Mouse (Mus musculus) adrenal gland, adult 8-10 months (tissue): ENCODE measurements around the gene Skint4. TPM values are rescaled to one million over a fixed set of nuclear protein-coding genes. Genes with fewer than 3 reads are reported as not detected.

Source experiments
- DNase-seq: peaks from one replicate; pipeline ENCODE4 v3.0.0; 2022
- total RNA-seq, 4 experiments: library from RNA; stranded (reverse); gene quantifications; 2 replicates each; pipeline ENCODE4 v1.2.4; 2022

Skint4 gene
- not detected for total RNA-seq

GRCm38 (mm10) chr4:112071716-112072115, at the start of gene Skint4:
Skint4 (plus strand) TSS chr4:112072016.
- no peak for DNase-seq

Other genes starting within 250 kb of the Skint4 start
- not detected for gene Slc5a9, start 169.1 kb upstream of the Skint4 start, total RNA-seq
- gene Skint8, start 152.6 kb upstream of the Skint4 start, total RNA-seq: not detected
- not detected for gene Skint7, start 99.1 kb upstream of the Skint4 start, total RNA-seq
- gene Skint1, start 65.7 kb upstream of the Skint4 start, total RNA-seq: not detected
- gene Skint3, start 160.2 kb downstream of the Skint4 start, total RNA-seq: under 1 TPM in 3 of 4 experiments, not detected in 1; 0.09 to 0.22 (median 0.22) TPM